Mouse (Mus musculus) intestine, embryonic 14.5 days (tissue): ENCODE results near the gene Cdkn2a. TPM values are rescaled to one million over a fixed set of nuclear protein-coding genes. Genes with fewer than 3 reads are reported as not detected.

Source experiments
- ATAC-seq: fragments of 200-750 bp; cut with Nextera tagmentation; replicated peaks from 2 replicates; pipeline ENCODE4 v1.8.0; 2017; ENCODE audit warnings: low read depth, moderate number of reproducible peaks, moderate TSS enrichment, moderate library complexity; ENCODE audit not compliant: low FRiP score, low TSS enrichment
- DNase-seq: peaks from one replicate; pipeline ENCODE4 v3.0.0-alpha.2; 2018; ENCODE audit warnings: low spot score
- H3K27ac ChIP-seq: fragments of 300-500 bp; sonication (generic); 2 replicates; pipeline ENCODE4 v1.5.1; 2014; ENCODE audit warnings: low read depth, mild to moderate bottlenecking, control low read depth
- H3K27me3 ChIP-seq: fragments of 300-500 bp; sonication (generic); replicated peaks from 2 replicates; pipeline ENCODE4 v1.6.1; 2014; ENCODE audit warnings: low read length, control low read depth; ENCODE audit not compliant: control insufficient read depth, insufficient read depth
- H3K36me3 ChIP-seq: fragments of 300-500 bp; sonication (generic); 2 replicates; pipeline ENCODE4 v1.6.1; 2014; ENCODE audit warnings: low read length, control low read depth; ENCODE audit not compliant: control insufficient read depth, insufficient read depth
- H3K4me1 ChIP-seq: fragments of 300-500 bp; sonication (generic); replicated peaks from 2 replicates; pipeline ENCODE4 v1.6.1; 2014; ENCODE audit warnings: low read length, control low read depth, mixed read lengths; ENCODE audit not compliant: control insufficient read depth, insufficient read depth
- H3K4me2 ChIP-seq: fragments of 300-500 bp; sonication (generic); 2 replicates; pipeline ENCODE4 v1.6.1; 2014; ENCODE audit warnings: low read length
- H3K4me3 ChIP-seq: fragments of 300-500 bp; sonication (generic); 2 replicates; pipeline ENCODE4 v1.5.1; 2014; ENCODE audit warnings: low read depth, low read length, control low read depth, mixed read lengths
- H3K9ac ChIP-seq: fragments of 300-500 bp; sonication (generic); 2 replicates; pipeline ENCODE4 v1.6.1; 2014; ENCODE audit warnings: mild to moderate bottlenecking, low read length
- H3K9me3 ChIP-seq: fragments of 300-500 bp; sonication (generic); 2 replicates; pipeline ENCODE4 v1.6.1; 2016; ENCODE audit warnings: low read length, control low read depth; ENCODE audit not compliant: control insufficient read depth
- WGBS: fragments of 180-500 bp; shearing (Covaris S2); extraction: QIAGEN DNeasy Blood & Tissue Kit; methylation state at CpG from one replicate; pipeline ENCODE4 v1.1.7; 2014; 5-methylcytosine and 5-hydroxymethylcytosine counted together
- polyA plus RNA-seq: library from polyadenylated mRNA; unstranded; fragments of >200 nt; fragmentation: Nextera tagmentation; extraction: Ambion mirVana; gene quantifications from 2 replicates; pipeline ENCODE4 v1.2.1, GENCODE M21; 2014

Gene Cdkn2a
- polyA plus RNA-seq, 1 experiment from 2014 or later, result not detected

DNA sequence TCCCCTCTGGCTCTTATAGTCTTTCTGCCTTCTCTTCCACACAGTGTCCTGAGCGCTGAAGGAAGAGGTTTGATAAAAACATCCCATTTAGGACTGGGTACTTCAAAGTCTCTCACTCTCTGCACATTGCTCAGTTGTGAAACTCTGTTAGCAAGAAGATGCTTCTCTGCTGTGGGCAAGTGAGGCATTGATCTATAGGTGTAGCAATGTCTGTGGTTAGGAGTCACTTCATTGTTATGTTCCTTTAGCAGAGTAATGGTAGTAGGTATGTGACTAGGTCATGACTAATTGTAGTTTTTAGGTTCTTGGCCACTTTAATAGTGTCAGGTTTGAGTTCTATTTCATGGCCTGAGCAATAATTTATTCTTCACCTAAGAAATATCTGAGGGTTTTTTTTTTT lies 7.7 kb upstream of the Cdkn2a start:
- Histone ChIP-seq H3K4me3 (no peak overlapping the region), H3K9me3 (no peaks in the 10 kb centered on the region), H3K36me3 (no peaks in the 10 kb centered on the region), H3K9ac (no peak overlapping the region), H3K4me2 (no peak overlapping the region), H3K27me3 (peaks cover 95% of the 10 kb centered on the region), H3K27ac (no peak overlapping the region), H3K4me1 (no peaks in the 10 kb centered on the region)
- DNase-seq (no peak), ATAC-seq (no peak)
- 0% methylated on average over 1 of the region's 1 CpGs for WGBS

DNA sequence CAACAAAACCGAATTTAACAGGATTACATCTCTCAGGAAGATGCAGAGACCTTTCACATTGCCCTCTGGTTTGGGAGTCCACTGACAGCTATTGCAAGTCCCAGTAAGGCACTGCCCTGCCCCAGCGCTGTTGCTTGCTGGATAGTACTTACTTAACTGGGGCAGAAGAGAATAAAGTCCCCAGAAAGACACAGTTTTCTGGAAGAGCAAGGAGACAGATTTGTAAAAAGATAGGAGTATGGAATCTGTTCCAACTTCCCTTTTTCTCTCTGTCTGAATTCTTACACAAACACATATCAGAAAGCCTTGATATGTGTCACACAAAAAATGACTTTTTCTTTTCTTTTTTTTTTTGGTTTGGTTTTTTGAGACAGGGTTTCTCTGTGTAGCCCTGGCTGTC lies 5.3 kb upstream of the Cdkn2a start:
- Histone ChIP-seq H3K27me3 (peaks cover 95% of the 10 kb centered on the region), H3K9me3 (no peaks in the 10 kb centered on the region), H3K27ac (no peak overlapping the region), H3K9ac (no peak overlapping the region), H3K4me1 (0 out of 2 replicates have a peak, but pooled peaks cover 2% of the 10 kb centered on the region), H3K36me3 (no peaks in the 10 kb centered on the region), H3K4me3 (no peak overlapping the region), H3K4me2 (no peak overlapping the region)
- WGBS, result 6% methylated on average over 2 of the region's 2 CpGs
- ATAC-seq (no peak), DNase-seq (no peak)

DNA sequence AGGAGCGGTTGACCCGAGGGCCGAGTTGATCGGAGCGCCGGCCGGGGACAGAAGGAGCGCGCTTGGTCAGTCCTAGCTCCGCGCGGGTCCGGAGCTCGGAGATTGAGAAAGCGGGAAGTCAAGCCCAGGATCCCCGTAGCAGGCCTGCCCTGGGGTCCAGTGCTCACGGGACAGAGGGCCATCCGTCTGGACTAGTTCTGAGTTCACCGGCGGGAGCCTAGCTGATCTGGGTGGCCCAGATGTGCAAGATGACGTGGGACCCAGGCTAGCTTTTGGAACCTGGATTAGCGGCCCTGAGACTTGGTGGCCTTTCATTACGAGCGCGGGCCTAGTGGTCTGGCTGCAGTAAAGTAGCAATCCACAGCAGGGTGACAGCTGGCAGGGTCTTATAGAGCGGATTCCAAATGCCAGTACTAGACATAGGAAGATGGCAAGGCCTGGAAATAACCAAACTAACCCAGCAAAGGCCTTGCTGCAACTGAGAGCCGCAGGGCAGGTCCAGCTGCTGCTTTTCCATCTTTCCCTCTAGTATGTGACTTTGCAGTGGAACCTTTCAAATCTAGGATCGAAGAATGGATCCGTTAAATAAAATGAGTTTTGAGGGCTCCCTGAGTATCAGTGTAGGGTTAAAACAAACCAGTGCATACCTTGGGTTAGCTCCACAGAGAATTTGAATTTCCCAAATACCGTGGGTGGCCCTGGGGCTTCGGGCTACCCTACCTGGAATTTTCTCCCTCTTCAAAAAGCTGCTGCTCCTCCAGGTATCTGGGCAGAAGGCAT lies 1.2 kb upstream of the Cdkn2a start:
- 3% methylated on average over 31 of the region's 31 CpGs for WGBS
- DNase-seq (no peak), ATAC-seq (0 out of 2 replicates have a peak, but pooled peaks have one; percentile 3)
- peaks cover 96% of the 10 kb centered on the region for H3K27me3 ChIP-seq
- no peak overlapping the region for H3K27ac ChIP-seq
- H3K9me3 ChIP-seq, result no peaks in the 10 kb centered on the region
- peak overlapping the region; percentile 39 for H3K9ac ChIP-seq
- peak overlapping the region; percentile 98 for H3K4me2 ChIP-seq
- 0 out of 2 replicates have a peak, but pooled peaks cover 2% of the 10 kb centered on the region for H3K4me1 ChIP-seq
- H3K4me3 ChIP-seq, result peak overlapping the region; percentile 59
- no peaks in the 10 kb centered on the region for H3K36me3 ChIP-seq

DNA sequence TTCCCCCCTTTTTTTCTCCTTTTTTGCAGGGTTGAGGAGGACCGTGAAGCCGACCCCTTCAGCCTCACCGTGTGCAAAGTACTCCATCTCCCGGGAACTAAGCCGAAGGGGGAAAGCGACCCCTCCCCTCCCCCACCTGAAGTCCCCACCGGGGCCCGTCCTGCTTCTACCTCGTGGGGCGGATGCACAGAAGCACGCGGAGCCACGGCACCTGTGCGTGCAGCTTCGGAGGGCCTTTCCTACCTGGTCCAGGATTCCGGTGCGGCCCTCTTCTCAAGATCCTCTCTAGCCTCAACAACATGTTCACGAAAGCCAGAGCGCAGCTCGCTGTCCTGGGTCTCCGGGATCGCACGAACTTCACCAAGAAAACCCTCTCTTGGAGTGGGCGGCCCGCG lies 365 bp downstream of the Cdkn2a start:
- H3K9ac ChIP-seq, result no peak overlapping the region
- peak; percentile 44; the same call in 1 of the 2 replicates for ATAC-seq
- peak overlapping the region; percentile 98 for H3K4me2 ChIP-seq

DNA sequence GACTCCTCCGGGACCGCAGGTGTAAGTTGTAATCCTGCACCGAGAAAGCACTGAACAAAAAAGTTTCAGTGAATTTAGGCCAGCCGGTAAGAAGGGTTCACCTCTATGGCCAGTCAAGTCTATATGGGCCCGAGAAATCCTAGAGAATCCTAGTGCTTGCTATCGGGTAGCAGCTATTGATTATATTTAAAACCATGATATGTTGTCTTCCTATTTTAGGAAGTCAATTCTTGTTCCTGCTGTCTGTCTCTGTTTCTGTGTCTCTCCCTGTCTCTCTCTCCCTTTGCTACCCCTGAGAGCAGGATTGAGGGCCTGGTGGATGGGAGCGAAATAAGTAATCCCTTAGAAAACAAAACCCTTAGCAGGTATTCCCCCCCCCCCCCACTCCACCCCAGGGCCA lies 937 bp downstream of the Cdkn2a start:
- Histone ChIP-seq H3K4me3 (no peak overlapping the region), H3K9ac (no peak overlapping the region), H3K4me1 (0 out of 2 replicates have a peak, but pooled peaks cover 2% of the 10 kb centered on the region), H3K27ac (no peak overlapping the region), H3K27me3 (peaks cover 99% of the 10 kb centered on the region), H3K36me3 (no peaks in the 10 kb centered on the region), H3K9me3 (no peaks in the 10 kb centered on the region), H3K4me2 (no peak overlapping the region)
- 11% methylated on average over 7 of the region's 7 CpGs for WGBS
- DNase-seq (no peak), ATAC-seq (no peak)

More for the DNA sequence above, 365 bp downstream of the Cdkn2a start:
- Histone ChIP-seq H3K9me3 (no peaks in the 10 kb centered on the region), H3K36me3 (no peaks in the 10 kb centered on the region), H3K27me3 (peaks cover 96% of the 10 kb centered on the region), H3K4me1 (0 out of 2 replicates have a peak, but pooled peaks cover 2% of the 10 kb centered on the region), H3K27ac (no peak overlapping the region), H3K4me3 (peak overlapping the region; percentile 59)
- WGBS, result under 1% methylated on average over 26 of the region's 26 CpGs
- no peak for DNase-seq

DNA sequence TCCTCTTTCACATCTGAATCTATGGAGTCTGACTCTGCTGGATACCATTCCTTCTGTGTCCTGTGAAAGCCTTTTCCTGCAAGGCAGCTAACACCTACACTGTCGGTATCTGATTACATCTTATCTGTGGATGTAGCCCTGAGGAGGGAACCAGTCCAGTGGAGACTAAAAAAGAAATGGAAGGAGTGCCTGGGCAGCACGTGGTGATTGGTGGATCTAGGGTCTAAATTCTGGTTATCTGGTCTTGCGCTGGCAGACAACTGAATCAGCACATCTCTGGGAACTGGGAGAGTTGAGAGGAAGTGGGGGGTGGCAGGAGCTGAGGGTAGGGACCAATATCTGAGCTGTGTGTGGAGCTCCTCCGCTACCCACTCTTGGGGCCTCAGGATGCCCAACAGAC lies 5.4 kb downstream of the Cdkn2a start:
- DNase-seq (no peak), ATAC-seq (no peak)
- Histone ChIP-seq H3K36me3 (no peaks in the 10 kb centered on the region), H3K4me3 (no peak overlapping the region), H3K4me1 (no peaks in the 10 kb centered on the region), H3K9me3 (no peaks in the 10 kb centered on the region), H3K27me3 (peaks cover 93% of the 10 kb centered on the region), H3K9ac (no peak overlapping the region), H3K4me2 (no peak overlapping the region), H3K27ac (no peak overlapping the region)
- 1% methylated on average over 4 of the region's 4 CpGs for WGBS

DNA sequence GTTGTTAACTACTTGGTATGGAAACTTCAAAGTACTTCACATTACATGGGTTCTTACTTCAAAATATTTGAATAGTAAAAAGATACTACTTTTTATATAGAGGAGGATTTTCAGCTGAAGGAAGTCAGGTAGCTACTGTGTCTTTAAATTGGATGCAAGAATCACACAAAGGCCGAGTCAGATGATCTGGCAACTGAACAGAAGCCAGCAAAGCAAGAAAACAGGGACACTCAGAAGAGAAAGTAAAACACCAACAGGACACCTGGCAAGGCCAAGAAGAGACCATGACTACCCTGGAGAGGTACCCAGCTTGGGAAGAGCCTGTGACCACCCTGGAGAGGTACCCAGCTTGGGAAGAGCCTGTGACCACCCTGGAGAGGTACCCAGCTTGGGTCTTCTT lies 7.9 kb downstream of the Cdkn2a start:
- H3K4me2 ChIP-seq, result no peak overlapping the region
- no peak overlapping the region for H3K27ac ChIP-seq
- no peak for ATAC-seq
- no peaks in the 10 kb centered on the region for H3K9me3 ChIP-seq
- H3K9ac ChIP-seq, result no peak overlapping the region
- 0% methylated on average over 1 of the region's 1 CpGs for WGBS
- H3K27me3 ChIP-seq, result peaks cover 92% of the 10 kb centered on the region
- no peak for DNase-seq
- no peak overlapping the region for H3K4me3 ChIP-seq
- H3K4me1 ChIP-seq, result no peaks in the 10 kb centered on the region
- no peaks in the 10 kb centered on the region for H3K36me3 ChIP-seq

DNA sequence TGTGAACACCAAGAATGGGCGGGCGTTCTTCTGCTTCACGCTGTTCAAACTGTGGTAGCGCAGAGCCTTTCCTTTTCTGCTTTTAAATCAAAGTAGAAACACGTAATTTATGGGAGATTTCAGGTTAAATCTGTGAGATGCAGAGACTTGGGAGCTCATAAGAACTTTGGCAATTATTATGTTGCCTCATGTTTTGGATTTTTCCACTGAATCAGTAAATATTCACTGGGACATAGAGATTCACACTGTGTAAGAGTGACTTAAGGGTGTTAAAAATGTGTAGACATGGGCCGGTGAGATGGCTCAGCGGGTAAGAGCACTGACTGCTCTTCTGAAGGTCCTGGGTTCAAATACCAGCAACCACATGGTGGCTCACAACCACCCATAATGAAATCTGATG lies 8.8 kb downstream of the Cdkn2a start:
- Histone ChIP-seq H3K9ac (no peak overlapping the region), H3K4me2 (no peak overlapping the region), H3K4me1 (no peaks in the 10 kb centered on the region), H3K4me3 (no peak overlapping the region), H3K27me3 (peaks cover 90% of the 10 kb centered on the region), H3K27ac (no peak overlapping the region), H3K9me3 (no peaks in the 10 kb centered on the region), H3K36me3 (no peaks in the 10 kb centered on the region)
- peak; percentile 43 for DNase-seq
- 33% methylated on average over 7 of the region's 7 CpGs for WGBS
- ATAC-seq, result no peak

DNA sequence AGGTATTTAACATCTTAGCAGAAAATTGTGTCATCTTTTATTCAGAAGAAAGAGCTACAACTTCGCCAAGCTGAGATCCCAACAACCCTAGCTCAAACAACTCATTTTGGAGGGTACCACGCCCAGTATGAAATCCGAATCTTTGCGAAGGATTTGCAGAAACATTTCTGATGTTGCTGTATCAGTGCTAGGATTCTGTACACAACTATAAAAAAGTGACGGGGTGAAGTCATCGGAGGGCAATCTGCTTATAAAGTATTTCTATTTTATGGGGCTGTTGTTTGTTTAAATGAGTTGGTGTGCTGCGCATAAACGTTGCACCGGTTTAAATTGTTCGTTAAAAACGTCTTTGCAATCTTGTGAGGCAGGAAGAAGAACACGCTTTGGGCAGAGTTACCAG lies 11.8 kb downstream of the Cdkn2a start:
- H3K9me3 ChIP-seq, result no peaks in the 10 kb centered on the region
- no peak for ATAC-seq
- no peak overlapping the region for H3K4me2 ChIP-seq
- WGBS, result 2% methylated on average over 12 of the region's 12 CpGs
- H3K9ac ChIP-seq, result no peak overlapping the region
- no peak overlapping the region for H3K4me3 ChIP-seq
- no peaks in the 10 kb centered on the region for H3K4me1 ChIP-seq
- no peak overlapping the region for H3K27ac ChIP-seq
- no peak for DNase-seq
- H3K27me3 ChIP-seq, result peaks cover 90% of the 10 kb centered on the region
- H3K36me3 ChIP-seq, result no peaks in the 10 kb centered on the region
